Mouse (Mus musculus) kidney, adult 11 months (tissue): ENCODE data around the gene Gm20518.

Experiments
- DNase-seq: peaks from one replicate; pipeline ENCODE4 v3.0.0; 2022

Gm20518 gene

DNA sequence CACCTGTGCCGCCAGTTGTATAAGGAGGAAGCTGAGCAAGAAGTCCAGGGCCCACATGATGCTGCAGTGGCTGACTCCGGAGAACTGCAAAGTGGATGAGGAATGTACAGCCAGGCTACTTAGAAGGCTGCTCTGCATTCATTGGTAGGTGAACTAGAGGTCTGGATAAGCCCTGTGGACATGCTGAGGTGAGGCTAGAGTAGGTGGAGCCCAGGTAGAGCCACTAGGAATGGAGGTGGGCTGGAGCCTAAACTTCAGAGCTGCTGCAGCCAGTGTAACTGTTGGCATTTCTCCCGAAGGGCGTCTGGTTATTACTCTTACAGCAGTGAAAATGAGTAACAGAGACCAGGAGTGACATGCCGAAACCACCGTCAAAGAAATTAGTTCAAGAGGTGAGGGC lies 53.4 kb downstream of the Gm20518 start, which contains the start of gene Car15:
Gene Car15, minus strand, starts transcription at position 314 of the 400 bp plus-strand sequence.
- peak; percentile 58 for DNase-seq

DNA sequence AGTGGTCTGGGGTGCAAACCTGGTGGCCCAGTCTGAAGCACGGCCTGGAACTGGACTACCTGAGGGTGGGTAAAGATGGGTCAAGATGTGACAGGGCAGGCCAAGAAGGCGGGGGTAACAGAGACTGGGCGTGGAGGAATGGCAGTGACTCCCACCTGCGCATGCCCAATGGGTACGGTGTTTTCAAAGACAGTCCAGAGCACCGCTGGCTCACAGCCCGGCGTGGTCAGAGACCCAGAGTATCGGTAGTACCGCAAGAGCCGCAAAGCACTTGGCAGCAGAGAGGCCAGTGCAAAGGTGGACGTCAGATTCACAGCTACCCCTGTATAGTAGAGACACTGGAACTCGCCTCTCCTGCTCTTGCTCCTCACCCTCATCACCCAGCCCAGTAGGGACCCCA lies 56.0 kb downstream of the Gm20518 start:
- DNase-seq: peak; percentile 39

DNA sequence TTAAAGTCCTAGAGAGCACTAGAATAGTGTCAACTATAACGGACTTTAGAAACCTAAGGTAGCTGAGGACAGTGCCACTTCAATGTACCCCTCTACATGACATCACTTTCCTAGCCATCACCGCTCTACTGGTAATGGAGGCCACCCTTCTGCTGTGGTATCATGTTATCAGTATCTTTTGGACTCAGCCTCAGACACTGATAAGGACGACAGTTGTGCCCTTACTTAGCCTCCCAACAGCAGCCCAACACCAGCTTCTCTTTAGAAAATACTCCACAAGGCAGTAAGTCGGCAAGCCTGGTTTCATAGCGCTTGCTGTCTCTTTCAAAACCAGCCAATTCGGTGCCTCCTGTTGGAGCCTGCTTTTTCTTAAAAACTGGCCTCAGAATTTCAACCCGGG lies 56.9 kb downstream of the Gm20518 start:
- DNase-seq: no peak

DNA sequence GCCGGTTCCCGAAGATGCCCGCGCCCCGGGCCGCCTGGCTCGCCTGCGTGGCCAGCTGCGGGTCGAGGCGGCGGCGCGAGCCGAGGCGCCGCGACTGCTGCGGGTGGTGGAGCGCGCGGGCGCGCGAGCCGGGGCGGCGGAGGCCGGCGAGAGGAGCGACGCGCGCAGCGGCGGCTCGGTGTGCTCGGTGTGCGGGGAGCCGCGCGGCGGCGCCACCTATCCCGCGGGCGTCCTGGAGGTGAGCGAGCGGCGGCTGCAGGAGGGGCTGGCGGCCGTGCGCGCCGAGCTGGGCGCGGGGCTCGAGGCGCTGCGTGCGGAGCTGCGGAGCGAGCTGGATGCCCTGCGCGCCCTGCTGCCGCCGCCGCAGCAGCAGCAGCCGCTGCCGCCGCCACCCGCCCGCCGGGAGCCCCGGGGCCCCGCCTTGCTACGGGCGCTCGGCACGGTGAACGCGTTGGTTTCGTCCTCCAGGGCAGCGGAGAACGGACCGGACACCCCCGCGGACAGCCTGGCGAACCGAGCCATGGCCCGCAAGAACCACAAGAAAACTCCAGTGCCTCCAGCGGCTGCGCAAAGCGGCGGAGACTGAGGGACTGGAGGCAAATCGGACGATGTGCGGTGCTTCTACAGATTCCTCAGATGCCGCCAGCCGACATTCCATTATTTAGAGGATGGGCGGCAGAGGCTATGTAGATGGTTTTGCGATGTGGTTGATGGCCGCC lies 57.6 kb downstream of the Gm20518 start:
- DNase-seq: no peak

DNA sequence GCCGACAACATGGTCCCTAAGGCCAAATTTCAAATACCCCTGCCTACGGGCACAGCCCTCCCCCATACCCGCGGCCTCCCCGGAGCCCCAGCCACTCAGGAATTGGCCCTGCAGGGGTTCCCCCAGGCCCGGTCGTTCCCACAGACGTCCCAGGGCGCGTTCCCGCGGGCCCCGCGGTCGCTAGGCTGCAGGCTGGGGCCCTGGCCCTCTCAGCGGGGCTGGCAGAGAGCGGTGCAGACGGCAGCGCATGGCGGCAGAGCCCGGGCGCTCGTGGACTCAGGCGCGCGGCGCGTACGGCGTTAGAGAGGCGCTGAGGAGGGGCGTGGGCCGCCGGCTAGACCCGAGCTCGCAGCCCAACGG lies 58.2 kb downstream of the Gm20518 start:
- no peak for DNase-seq

DNA sequence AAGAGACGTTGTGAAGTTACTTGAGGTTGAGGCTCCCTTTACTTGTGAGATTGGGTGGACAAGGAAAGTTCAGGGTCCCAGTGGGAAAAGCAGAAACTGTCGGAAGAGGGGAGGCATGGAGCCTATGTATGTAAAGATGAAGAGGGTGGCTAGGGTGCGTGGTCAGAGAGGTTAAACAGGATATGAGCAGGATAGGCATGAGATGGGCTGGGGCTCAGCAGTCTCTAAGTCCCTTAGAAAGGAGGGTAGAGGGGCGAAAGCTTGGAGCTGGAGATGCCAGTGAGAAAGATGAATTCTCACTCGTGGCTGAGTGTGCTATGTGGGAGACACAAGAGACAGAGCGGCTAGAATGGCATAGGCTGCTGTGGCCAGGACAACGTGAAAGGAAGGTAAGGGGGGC lies 58.6 kb downstream of the Gm20518 start, which contains the start of gene B830017H08Rik:
Gene B830017H08Rik, plus strand, starts transcription at position 301 of the 400 bp plus-strand sequence.
- no peak for DNase-seq

DNA sequence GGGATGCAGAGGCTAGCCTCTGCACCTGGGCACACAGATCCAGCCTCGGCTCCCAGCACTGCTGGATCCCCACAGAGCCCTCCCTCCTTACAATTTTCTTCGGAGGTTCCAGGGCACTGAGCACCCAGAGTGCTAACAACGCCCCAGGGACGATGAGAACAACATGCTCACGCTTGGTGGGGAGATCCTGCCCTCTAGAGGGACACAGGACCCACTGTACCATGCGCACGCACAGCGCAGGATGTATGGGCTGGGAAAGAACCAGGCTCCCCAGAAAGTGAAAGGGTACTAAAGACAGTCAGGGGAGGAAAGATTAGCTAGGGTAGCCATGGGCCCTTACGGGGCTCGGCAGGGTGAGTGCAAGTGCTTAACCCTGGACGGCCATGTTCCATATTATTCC lies 59.7 kb downstream of the Gm20518 start:
- no peak for DNase-seq

DNA sequence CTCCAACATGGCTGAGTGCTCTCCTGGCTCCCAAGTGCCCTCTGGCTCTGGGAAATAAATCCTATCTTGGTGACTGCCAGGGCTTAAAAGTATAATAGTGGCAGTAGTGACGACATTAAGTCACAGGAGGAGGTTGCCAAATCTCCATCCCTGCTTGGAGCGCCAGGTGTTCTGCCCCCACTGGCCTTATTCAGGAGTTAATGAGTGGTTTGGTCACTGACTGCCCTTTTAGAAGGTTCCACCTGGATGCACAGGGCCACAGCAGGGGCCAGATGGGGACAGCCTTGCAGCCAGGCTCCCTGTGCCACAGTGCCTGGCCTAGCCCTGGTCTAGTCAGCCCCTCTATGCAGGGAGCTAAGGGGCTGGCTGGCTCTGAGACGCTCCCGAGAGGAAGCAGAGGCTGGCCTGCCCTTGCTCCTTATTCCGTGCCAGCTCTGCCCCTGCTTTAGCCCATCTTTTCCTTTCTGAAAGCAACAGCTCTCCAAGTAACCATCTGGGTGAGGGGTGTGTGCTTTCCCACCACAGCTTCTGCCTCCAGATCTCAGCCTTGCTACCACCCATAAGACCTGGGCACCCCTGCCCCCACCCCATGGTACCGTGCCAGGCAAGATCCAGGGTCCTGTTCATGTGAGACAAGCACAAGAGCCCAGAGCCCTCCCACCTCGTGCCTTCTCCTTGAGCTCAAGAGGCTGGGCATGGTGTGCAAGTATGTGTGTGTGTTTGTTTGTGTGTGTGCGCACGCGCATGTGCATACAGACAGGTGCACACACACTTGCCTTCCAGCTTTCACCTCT lies 60.9 kb downstream of the Gm20518 start:
- peak; percentile 83 for DNase-seq

DNA sequence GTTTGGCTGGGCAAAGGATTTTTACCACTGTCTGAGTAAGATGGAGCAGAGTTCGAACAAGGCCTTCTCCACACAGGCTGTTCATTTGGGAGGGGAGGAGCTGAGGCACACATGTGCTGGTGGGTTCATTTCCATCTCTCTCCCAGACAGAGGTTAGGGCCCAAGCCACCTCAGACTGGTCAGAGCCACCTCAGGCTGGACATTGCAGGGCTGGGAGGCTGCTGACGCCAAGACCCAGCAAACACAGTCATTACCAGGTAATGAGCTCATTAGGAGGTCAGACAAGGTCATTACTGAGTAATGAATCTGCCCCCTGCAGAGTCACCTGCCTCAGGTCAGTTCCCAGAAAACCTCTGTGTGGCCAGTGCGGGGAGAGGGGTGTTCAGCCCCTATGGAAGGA lies 62.6 kb downstream of the Gm20518 start:
- DNase-seq: peak; percentile 81

DNA sequence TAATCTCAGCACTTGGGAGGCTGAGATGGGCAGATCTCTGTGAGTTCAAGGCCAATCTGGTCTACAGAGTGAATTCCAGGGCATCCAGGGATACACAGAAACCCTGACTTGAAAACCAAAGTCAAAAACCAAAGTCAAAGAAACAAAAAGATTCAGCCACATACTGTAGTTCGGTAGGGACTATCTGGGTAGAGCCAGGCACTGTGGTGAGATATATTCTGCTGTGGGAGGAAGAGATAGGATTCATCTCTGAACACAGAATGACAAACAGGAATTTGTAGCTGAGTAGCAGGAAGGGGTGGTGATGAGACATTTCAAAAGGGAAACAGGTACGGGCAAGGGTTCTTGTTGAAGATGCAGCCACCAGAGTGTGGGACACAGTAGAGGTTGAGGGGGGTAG lies 63.2 kb downstream of the Gm20518 start:
- no peak for DNase-seq

DNA sequence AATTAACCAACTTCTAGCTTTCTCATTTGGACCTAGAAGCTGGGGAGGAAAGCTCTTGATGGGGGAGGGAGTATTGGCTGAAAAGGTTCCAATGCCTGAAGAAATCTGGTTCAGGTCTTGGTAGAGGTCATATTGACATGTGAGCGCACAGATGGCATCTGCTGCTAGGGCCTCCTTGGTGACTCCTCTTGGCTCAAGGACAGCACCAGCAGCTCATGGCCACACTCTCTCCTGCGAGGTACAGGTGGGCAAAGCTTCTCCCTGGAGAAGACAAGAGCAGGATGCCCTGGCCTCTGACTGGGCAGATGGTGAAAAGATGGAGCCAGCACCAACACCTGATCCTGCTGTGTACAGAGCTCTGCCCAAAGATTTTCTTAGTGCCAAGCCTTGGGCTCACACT lies 65.0 kb downstream of the Gm20518 start:
- DNase-seq: no peak

DNA sequence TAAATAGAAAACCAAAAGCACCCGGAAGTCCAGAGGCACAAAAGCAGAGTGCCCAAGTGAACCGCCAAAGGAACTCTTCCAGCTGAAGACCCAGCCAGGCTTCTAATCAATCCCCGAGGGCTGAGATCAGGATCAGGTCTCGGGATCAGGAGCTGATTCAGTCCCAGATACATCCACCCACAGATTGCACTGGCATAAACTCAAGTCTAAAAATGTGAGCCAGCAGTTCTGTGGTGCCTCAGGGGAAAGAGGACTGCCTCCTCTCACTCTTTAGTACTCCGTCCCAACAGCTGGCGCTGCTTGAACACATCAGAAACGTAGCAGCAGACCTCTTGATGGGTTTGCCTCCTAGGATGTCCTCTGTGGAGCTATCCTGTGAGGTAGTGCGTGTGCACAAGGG lies 74.9 kb downstream of the Gm20518 start:
- no peak for DNase-seq

DNA sequence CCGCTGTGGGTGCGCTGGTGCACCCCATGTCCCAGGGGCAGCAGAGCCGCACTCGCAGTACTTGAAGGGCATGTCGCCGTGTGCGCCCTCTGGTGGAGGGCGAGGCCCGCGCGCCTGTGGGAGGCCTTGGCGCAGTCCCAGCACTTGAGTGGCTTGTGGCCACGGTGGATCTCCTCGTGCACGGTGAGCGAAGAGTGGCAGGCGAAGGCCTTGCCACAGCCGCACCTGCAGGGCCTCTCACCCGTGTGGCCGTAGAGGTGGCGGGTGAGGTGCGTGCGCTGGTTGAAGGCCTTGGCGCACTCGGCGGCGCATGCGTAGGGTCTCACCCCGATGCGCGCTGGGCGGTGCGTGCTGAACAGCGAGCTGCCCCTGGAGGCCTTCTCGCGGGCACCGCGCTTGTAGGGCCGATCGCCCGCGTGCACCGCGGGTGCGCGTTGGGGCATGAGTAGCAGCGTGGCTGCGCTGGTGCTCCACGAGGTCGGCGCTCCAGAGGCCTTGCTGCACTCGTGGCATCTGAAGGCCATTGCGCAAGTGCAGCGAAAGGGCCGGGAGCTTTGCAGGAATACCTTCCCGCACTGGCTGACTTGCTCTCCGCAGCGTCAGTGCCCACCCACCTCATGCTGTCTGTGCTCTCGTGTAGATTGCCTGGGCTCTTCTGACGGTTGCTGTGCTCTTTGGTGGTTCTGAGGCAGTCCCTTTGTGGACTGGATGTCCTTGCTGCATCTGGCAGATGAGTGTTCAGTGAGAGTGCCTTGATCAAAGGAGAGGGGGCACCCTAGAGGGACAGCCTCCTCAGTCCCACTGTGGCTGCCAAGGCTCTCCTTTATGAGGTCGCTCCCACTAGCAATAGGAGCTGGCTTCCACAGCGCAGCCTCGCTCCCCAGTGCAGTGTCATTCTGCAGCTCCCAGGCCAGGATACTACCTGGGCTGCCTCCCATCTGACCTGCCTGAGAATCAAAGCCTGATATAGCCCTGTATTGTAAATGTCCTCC lies 75.8 kb downstream of the Gm20518 start:
- DNase-seq: peak; percentile 53

DNA sequence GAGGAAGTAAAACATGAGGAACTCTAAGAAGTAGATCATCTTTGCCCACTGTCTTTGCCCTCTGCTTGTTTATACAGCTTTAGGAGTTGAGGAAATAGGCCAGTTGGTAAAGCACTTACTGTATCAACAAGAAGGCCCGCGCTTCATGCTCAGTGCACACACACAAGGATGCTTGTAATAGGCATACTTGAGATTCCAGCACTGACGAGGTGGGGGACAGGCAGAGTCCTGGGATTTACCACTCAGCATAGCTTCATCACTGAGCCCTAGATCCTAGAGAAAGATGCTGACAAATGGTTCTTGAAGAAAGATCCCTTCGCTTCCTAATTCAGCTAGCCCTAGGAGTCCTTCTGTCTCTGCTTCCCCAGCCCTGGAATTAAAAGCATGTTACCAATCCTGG lies 78.3 kb downstream of the Gm20518 start:
- DNase-seq: no peak

DNA sequence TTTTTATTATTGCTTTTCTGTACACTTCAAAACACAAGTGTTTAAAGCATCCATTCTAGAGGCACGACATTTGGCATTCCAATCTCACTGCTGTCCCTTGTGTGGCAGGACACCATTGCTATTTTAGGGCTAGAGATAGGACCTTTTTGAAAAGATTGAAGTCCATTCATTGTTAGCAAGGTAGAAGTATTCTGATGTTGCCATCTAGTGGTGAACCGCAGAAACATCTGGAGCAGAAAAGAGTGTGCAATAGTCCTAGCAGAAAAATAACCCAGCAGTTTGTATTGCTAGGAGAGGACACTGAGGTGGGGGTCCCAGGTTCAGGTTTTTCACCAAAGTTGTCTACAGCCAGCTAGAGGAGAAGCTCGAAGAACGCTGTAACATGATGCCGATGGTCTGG lies 79.4 kb downstream of the Gm20518 start:
- DNase-seq: no peak

DNA sequence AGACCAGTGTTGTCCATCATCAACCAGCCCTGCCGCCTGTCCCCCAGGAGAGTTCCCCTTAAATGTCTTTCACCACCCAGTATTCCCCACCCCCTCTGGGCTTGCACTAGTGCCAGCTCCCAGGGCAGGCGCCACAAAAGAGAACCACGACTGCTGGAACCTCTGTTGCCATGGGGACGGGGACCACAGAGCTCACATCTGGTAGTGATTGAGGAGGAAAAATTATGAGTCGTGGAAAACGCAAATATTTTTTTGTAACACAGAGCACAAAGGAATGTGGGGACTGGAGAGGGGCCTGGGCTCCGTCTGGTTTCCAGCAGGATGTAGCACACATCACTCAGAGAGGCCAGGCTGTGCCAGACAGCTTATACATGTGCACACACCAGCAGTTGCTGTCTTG lies 81.8 kb downstream of the Gm20518 start:
- no peak for DNase-seq

DNA sequence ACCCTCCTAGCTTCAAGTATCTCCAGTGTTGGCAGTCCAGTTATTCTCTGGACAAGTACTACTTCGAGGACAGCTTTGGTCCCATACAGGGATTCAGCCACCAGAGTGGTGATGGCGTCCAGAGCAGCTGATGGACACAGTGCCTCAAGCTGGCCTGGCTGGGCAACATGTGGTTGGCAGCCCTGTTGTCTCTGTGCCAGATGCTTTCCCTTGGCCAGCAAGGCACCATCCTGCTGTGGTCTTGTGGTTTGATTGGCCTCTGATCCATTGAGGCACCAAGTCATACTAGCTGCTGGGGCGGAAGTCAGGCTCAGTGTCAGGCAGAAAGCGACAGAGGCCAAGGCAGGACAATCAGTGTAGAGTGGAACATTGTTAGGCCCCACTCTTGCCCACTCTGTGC lies 82.3 kb downstream of the Gm20518 start:
- DNase-seq: no peak

DNA sequence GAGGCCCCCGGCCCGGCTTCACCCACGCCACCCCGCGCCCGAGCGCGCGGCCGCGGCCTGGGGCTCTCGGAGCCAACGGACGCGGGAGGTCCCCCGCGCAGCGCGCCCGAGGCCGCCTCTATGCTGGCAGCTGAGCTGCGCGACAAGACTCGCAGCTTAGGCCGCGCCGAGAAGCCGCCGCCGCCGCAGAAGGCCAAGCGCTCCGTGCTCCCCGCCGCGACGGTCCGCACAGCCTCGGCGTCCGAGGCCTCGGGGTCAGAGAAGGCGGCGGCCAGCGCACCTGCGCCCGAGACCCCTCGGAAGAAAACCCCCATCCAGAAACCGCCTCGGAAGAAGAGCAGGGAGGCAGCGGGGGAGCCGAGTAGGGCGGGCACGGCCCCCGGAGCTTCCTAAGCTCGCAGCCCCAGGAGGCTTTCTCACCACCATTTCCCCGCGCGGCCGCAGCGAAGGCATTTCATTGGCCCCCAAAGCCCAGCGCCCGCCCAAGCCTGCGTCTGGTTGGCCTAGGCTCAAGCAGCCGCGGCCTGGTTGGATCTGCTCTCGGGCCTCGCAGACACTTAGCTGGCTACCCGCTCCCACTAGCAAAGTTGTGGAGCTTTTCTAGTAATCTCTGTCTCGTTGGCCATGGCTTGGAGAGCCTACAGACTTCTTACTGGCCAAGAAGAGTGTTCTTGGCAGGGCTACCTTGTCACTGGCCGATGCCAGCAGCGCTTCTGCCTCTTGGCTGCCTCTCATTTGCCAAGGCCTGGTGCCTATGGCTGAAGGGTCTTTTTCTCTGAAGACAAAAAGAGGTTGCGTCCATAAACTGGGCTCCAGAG lies 84.1 kb downstream of the Gm20518 start:
- DNase-seq: peak; percentile 74

DNA sequence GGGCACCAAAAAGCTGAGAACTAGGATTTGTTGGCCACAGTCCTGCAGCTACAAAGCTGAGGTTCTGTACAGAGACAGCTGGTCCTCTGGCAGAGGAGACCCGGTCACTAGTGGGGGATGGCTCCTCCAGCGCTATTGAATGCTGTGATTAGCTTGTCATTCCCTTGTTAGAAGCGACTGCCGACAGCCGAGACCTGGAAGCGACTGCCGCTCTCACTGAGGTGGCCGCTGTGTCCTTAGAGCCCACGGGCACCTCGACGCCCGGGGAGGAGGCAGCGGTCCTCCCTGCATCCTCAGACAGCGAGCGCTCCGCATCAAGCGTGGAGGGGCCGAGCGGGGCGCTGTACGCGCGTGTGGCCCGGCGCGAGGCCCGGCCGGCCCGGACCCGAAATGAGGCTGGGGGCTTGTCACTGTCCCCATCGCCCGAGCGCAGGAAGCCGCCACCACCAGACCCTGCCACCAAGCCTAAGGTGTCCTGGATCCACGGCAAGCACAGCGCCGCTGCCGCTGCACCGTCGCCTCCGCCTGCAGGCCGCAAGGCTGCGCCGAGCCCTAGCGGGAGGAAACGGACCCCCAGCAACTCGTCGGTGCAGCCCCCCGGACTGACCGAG lies 84.8 kb downstream of the Gm20518 start:
- no peak for DNase-seq

DNA sequence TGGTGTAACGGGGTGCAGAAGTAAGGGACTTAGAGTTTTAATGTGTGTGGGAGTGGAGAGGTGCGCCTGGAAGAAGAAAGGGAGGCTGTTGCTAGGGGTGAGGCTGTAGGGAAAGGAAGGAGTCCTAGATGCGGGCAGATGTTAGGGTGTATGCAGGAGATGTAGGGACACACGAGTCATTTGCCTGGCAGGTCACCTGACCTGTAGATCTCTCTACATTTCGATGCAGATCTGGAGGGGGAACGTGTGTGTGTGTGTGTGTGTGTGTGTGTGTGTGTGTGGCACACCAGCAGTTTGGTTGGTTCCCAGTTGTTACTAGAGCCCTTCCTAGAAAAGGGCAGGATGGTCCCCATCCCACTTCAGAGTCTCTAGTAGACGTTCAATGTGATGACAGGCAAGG lies 86.5 kb downstream of the Gm20518 start:
- no peak for DNase-seq

DNA sequence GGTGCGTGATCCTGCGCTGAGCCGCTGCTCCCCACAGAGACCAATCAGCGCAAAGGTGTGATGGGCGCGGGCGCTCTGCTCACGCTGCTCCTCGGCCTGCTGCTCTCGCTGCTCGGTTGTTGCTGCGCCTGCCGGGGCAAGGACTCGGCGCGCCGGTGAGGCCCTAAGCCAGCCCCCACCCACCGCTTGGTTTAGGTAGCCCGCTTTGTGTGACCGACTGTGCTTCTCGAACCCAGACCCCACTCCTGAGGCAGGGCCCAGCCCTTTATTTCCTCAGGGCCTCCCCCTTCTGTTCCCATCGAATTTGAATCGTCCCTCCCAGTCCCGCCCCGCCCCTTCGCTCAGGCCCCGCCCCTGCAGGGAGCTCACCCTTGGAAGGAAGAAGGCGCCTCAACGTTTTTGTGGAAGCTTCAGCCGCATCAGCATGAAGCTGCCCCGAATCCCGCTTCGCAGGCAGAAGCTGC lies 87.0 kb downstream of the Gm20518 start:
- no peak for DNase-seq
